Mouse (Mus musculus) hindbrain, postnatal 0 days (tissue): ENCODE data around the gene Pms1. TPM values are rescaled to one million over a fixed set of nuclear protein-coding genes. Genes with fewer than 3 reads are reported as not detected.

Experiments used
- ATAC-seq: fragments of 200-750 bp; cut with Nextera tagmentation; 2 replicates; pipeline ENCODE4 v1.8.0; 2017; ENCODE audit warnings: mild to moderate bottlenecking, moderate TSS enrichment, moderate library complexity
- DNase-seq: peaks from one replicate; pipeline ENCODE4 v3.0.0-alpha.2; 2015; ENCODE audit warnings: low spot score
- H3K27ac ChIP-seq: fragments of 300-500 bp; sonication (generic); 2 replicates; pipeline ENCODE4 v1.5.1; 2014; ENCODE audit warnings: mild to moderate bottlenecking
- H3K27me3 ChIP-seq: fragments of 300-500 bp; sonication (generic); 2 replicates; pipeline ENCODE4 v1.6.1; 2014; ENCODE audit warnings: low read length, mixed read lengths; ENCODE audit not compliant: insufficient read depth
- H3K36me3 ChIP-seq: fragments of 300-500 bp; sonication (generic); 2 replicates; pipeline ENCODE4 v1.6.1; 2014; ENCODE audit warnings: low read length, mixed read lengths; ENCODE audit not compliant: insufficient read depth
- H3K4me1 ChIP-seq: fragments of 300-500 bp; sonication (generic); 2 replicates; pipeline ENCODE4 v1.6.1; 2014; ENCODE audit warnings: antibody characterized with exemption, low read length, mixed read lengths; ENCODE audit not compliant: insufficient read depth
- H3K4me2 ChIP-seq: fragments of 300-500 bp; sonication (generic); 2 replicates; pipeline ENCODE4 v1.6.1; 2014; ENCODE audit warnings: low read depth, mild to moderate bottlenecking, low read length, moderate library complexity, mixed read lengths
- H3K4me3 ChIP-seq: fragments of 300-500 bp; sonication (generic); 2 replicates; pipeline ENCODE4 v1.5.1; 2014; ENCODE audit warnings: low read length
- H3K9ac ChIP-seq: fragments of 300-500 bp; sonication (generic); replicated peaks from 2 replicates; pipeline ENCODE4 v1.6.1; 2014; ENCODE audit warnings: mild to moderate bottlenecking, low read length, moderate library complexity, mixed read lengths
- H3K9me3 ChIP-seq: fragments of 300-500 bp; sonication (generic); 2 replicates; pipeline ENCODE4 v1.6.1; 2016; ENCODE audit warnings: low read length, mixed read lengths
- CTCF ChIP-seq: IDR thresholded peaks from 2 replicates; pipeline ENCODE4 v1.5.1; 2016; ENCODE audit warnings: antibody characterized with exemption, control low read depth, low read depth
- WGBS: fragments of 180-500 bp; shearing (Covaris S2); extraction: QIAGEN DNeasy Blood & Tissue Kit; methylation state at CpG from one replicate; pipeline ENCODE4 v1.1.7; 2014; 5-methylcytosine and 5-hydroxymethylcytosine counted together
- polyA plus RNA-seq: library from polyadenylated mRNA; unstranded; fragments of >200 nt; fragmentation: Nextera tagmentation; extraction: Ambion mirVana; gene quantifications from 2 replicates; pipeline ENCODE4 v1.2.1, GENCODE M21; 2015
- total RNA-seq: library from RNA; depleted of rRNA; stranded (reverse); fragments of >200 nt; gene quantifications from 2 replicates; pipeline ENCODE4 v1.2.3, GENCODE M21; 2014

Pms1 gene
- total and polyA plus RNA-seq, 2 experiments from 2014 or later = 4.4 to 7.3 TPM

- Histone ChIP-seq H3K27ac (no peak overlapping the region), H3K4me1 (no peaks in the 10 kb centered on the region), H3K9me3 (no peaks in the 10 kb centered on the region), H3K36me3 (no peaks in the 10 kb centered on the region; the same call in 1 of the 2 replicates), H3K9ac (no peak overlapping the region), H3K27me3 (no peaks in the 10 kb centered on the region), H3K4me2 (no peak overlapping the region), H3K4me3 (no peak overlapping the region)
- TF ChIP-seq CTCF = no peak
- ATAC-seq (no peak), DNase-seq (no peak)
- 94% methylated on average over 1 of the region's 1 CpGs for WGBS
Measured at GRCm38 (mm10) chr1:53324277-53324676, 27.5 kb upstream of the Pms1 start.

DNA sequence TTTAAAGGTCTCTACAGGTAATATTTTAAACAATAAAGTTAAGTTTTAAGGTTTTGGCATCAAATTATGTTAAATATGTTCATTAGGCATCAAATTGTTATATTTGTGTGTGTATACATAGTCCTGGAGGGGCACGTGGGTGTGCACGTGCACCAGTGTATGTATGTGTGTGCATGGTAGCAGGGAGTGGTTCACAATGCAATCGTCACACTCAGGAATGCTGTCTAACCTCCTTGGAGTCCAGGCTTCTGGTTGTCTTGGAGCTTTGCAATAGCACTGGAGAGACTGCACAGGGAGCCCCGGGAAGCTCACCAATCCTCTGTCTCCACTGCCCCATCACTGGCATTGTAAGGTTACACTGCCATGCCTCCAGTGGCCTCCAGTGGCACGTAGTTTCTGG is 26.4 kb upstream of the Pms1 start:
- Histone ChIP-seq H3K4me2 (no peak overlapping the region), H3K9ac (no peak overlapping the region), H3K4me3 (no peak overlapping the region), H3K27ac (no peak overlapping the region), H3K36me3 (peaks cover 1% of the 10 kb centered on the region; the same call in 1 of the 2 replicates), H3K4me1 (no peaks in the 10 kb centered on the region), H3K27me3 (no peaks in the 10 kb centered on the region), H3K9me3 (no peaks in the 10 kb centered on the region)
- 94% methylated on average over 5 of the region's 5 CpGs for WGBS
- ATAC-seq = no peak
- DNase-seq = no peak
- TF ChIP-seq CTCF = no peak

GRCm38 (mm10) chr1:53321662-53322344 is 25.0 kb upstream of the Pms1 start:
- H3K9me3 ChIP-seq = no peaks in the 10 kb centered on the region
- H3K4me3 ChIP-seq = no peak overlapping the region
- no peak overlapping the region for H3K4me2 ChIP-seq
- H3K4me1 ChIP-seq = no peaks in the 10 kb centered on the region
- WGBS = 96% methylated on average over 4 of the region's 4 CpGs
- peaks cover 8% of the 10 kb centered on the region; the same call in 1 of the 2 replicates for H3K36me3 ChIP-seq
- no peak for TF ChIP-seq CTCF
- H3K9ac ChIP-seq = no peak overlapping the region
- ATAC-seq = no peak
- H3K27ac ChIP-seq = no peak overlapping the region
- DNase-seq = no peak
- no peaks in the 10 kb centered on the region for H3K27me3 ChIP-seq

DNA sequence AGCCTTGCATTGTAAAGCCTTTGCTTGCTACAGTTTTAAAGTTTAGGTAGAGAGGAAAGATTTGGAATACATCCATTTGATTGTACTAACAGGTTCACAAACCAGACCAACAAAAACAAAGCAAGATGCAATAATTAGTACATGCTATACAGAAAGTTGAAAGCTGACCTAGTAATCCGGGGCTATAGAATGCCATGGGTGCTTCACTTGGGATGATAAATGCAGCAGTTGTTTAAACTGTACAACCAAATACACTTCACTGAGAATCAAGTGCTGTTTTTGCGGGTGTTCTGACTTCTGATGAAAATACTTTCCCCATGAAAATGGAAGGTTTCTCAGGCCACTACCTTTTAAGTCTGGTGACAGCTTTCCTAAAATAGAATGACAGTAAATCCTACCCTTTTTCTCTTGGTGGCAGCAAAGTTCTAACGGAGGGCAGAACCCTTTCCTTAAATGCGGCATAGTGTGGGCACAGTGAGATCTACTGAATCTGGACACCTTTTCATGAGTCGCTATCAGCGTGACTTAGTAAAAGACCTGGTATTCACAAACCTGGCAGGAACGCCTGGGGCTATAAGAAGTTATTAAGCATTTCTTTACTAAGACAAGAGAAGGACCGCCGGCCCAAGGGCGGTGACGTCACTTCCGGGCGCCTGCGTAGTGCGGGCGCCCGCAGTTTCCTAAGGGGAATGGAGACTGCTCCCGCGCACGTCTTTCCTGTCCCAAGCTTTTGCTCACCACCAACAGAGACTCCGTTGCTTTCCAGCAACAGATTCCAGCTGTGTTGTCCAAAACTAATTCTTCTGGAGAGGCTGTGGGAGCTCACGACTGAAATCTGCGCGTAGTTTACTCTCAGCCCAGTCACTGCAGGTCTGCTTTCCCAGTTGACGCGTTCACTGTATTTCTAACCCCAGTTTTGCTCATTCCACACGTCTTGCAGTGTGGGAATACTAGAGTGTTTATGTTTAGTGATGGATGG is 16.5 kb upstream of the Pms1 start, which contains the start of gene Osgepl1:
TSS of gene Osgepl1 (plus strand) at position 636 of the 979 bp plus-strand sequence.
- Histone ChIP-seq H3K4me2 (peak within 1 kb of the TSS; percentile 81), H3K9me3 (no peaks in the 10 kb centered on the region), H3K4me1 (0 out of 2 replicates have a peak, but pooled peaks cover 5% of the 10 kb centered on the region), H3K27ac (peak within 1 kb of the TSS; percentile 86), H3K4me3 (peak within 1 kb of the TSS; percentile 76), H3K27me3 (no peaks in the 10 kb centered on the region), H3K36me3 (peaks cover 10% of the 10 kb centered on the region; the same call in 1 of the 2 replicates), H3K9ac (peak within 1 kb of the TSS; percentile 78)
- TF ChIP-seq CTCF = peak; percentile 50
- whole genome bisulfite sequencing = 3% methylated on average over 27 of the region's 27 CpGs
- peak; percentile 94 for DNase-seq
- peak; percentile 99 for ATAC-seq

DNA sequence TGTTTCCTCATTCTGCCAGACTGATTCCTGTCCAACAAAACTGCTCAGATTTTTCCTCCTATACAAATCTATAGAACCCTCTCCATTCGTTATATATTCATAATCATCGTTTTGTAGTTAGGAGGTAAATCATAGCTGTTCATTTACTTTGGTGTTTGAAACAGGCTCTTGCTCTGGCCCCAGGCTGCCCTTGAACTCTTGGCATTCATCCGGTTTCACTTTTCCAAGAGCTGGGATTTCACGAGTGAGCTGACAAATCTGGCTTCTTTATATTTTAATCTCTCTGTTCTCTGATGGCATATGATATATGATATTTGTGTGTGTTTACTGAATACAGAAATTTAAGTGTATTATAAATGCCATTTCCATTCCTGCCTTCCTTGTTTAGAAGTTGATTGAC is 3.7 kb upstream of the Pms1 start:
- 88% methylated on average over 4 of the region's 4 CpGs for WGBS
- H3K27ac ChIP-seq = no peak overlapping the region
- no peak for ATAC-seq
- no peak for TF ChIP-seq CTCF
- no peaks in the 10 kb centered on the region for H3K36me3 ChIP-seq
- H3K9ac ChIP-seq = no peak overlapping the region
- H3K4me2 ChIP-seq = no peak overlapping the region
- H3K27me3 ChIP-seq = no peaks in the 10 kb centered on the region
- no peak overlapping the region for H3K4me3 ChIP-seq
- H3K4me1 ChIP-seq = no peaks in the 10 kb centered on the region
- no peaks in the 10 kb centered on the region for H3K9me3 ChIP-seq
- DNase-seq = no peak

DNA sequence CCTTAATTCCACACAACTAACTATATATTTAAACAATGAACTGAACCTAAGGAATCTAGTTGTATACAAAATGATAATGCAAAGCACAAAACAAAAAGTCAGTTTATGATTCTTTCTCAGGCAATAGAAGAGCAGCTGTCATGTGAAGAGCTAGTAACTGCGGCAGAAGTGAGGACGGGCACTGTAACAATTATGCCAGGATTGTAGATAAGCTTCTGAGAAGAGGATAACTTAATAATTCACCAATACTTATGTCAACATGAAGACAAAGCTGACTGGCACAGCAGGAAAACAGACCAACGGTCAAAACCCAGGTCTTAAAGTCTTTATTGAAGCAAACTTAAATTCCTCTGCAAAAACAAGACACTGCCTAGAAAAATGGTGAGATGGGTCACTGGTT is 5.6 kb downstream of the Pms1 start:
- 80% methylated on average over 3 of the region's 3 CpGs for WGBS
- no peak overlapping the region for H3K27ac ChIP-seq
- H3K36me3 ChIP-seq = no peaks in the 10 kb centered on the region
- no peak overlapping the region for H3K9ac ChIP-seq
- no peak for TF ChIP-seq CTCF
- H3K4me3 ChIP-seq = no peak overlapping the region
- H3K9me3 ChIP-seq = no peaks in the 10 kb centered on the region
- H3K4me2 ChIP-seq = no peak overlapping the region
- DNase-seq = no peak
- H3K27me3 ChIP-seq = no peaks in the 10 kb centered on the region
- no peaks in the 10 kb centered on the region for H3K4me1 ChIP-seq
- no peak for ATAC-seq
